Mouse (Mus musculus) forebrain, postnatal 0 days (tissue): Measurements from ENCODE around the gene 9230112D13Rik. TPM values are rescaled to one million over a fixed set of nuclear protein-coding genes. Genes with fewer than 3 reads are reported as not detected.
A peak's percentile ranks its signal among the peaks of the same experiment; 100 is the strongest.

Source experiments
- ATAC-seq: fragments of 200-750 bp; cut with Nextera tagmentation; 2 replicates; pipeline ENCODE4 v1.8.0; 2017; ENCODE audit warnings: mild to moderate bottlenecking, moderate library complexity
- DNase-seq: peaks from one replicate; pipeline ENCODE4 v3.0.0-alpha.2; 2015
- H3K27ac ChIP-seq: fragments of 300-500 bp; sonication (generic); 2 replicates; pipeline ENCODE4 v1.5.1; 2014; ENCODE audit warnings: low read depth, mild to moderate bottlenecking, antibody characterized with exemption, low read length, moderate library complexity, mixed read lengths
- H3K27me3 ChIP-seq: fragments of 300-500 bp; sonication (generic); 2 replicates; pipeline ENCODE4 v1.6.1; 2014; ENCODE audit warnings: mild to moderate bottlenecking, low read length, mixed read lengths; ENCODE audit not compliant: insufficient read depth
- H3K36me3 ChIP-seq: fragments of 300-500 bp; sonication (generic); 2 replicates; pipeline ENCODE4 v1.6.1; 2014; ENCODE audit warnings: mild to moderate bottlenecking, moderate library complexity; ENCODE audit not compliant: insufficient read depth
- H3K4me1 ChIP-seq: fragments of 300-500 bp; sonication (generic); 2 replicates; pipeline ENCODE4 v1.6.1; 2014; ENCODE audit warnings: antibody characterized with exemption; ENCODE audit not compliant: insufficient read depth
- H3K4me2 ChIP-seq: fragments of 300-500 bp; sonication (generic); 2 replicates; pipeline ENCODE4 v1.6.1; 2014; ENCODE audit warnings: low read depth, mild to moderate bottlenecking, moderate library complexity
- H3K4me3 ChIP-seq: fragments of 300-500 bp; sonication (generic); 2 replicates; pipeline ENCODE4 v1.5.1; 2014; ENCODE audit warnings: low read depth, low read length, mixed read lengths
- H3K9ac ChIP-seq: fragments of 300-500 bp; sonication (generic); 2 replicates; pipeline ENCODE4 v1.6.1; 2014; ENCODE audit warnings: mild to moderate bottlenecking
- H3K9me3 ChIP-seq: fragments of 300-500 bp; sonication (generic); 2 replicates; pipeline ENCODE4 v1.6.1; 2016; ENCODE audit warnings: low read length
- CTCF ChIP-seq: sonication (generic); IDR thresholded peaks from 2 replicates; pipeline ENCODE4 v1.5.1; 2016; ENCODE audit warnings: antibody characterized with exemption, control low read depth, low read depth
- WGBS: fragments of 180-500 bp; shearing (Covaris S2); extraction: QIAGEN DNeasy Blood & Tissue Kit; methylation state at CpG from one replicate; pipeline ENCODE4 v1.1.7; 2014; 5-methylcytosine and 5-hydroxymethylcytosine counted together
- polyA plus RNA-seq: library from polyadenylated mRNA; unstranded; fragments of >200 nt; fragmentation: Nextera tagmentation; extraction: Ambion mirVana; gene quantifications from 2 replicates; pipeline ENCODE4 v1.2.1, GENCODE M21; 2015
- total RNA-seq: library from RNA; depleted of rRNA; stranded (reverse); fragments of >200 nt; gene quantifications from 2 replicates; pipeline ENCODE4 v1.2.3, GENCODE M21; 2014

Gene 9230112D13Rik
- total and polyA plus RNA-seq, 2 experiments from 2014 or later: not detected

GRCm38 (mm10) chr14:34543596-34543995 lies 21.0 kb upstream of the 9230112D13Rik start:
- Histone ChIP-seq H3K9ac (no peak overlapping the region), H3K27ac (no peak overlapping the region), H3K4me3 (no peak overlapping the region), H3K4me2 (no peak overlapping the region), H3K36me3 (no peaks in the 10 kb centered on the region), H3K9me3 (no peaks in the 10 kb centered on the region), H3K27me3 (no peaks in the 10 kb centered on the region), H3K4me1 (no peaks in the 10 kb centered on the region)
- ATAC-seq (no peak), DNase-seq (no peak)
- 66% methylated on average over 6 of the region's 6 CpGs for WGBS
- no peak for TF ChIP-seq CTCF

GRCm38 (mm10) chr14:34541896-34542295 lies 19.3 kb upstream of the 9230112D13Rik start:
- H3K4me2 ChIP-seq: no peak overlapping the region
- 73% methylated on average over 5 of the region's 5 CpGs for WGBS
- no peaks in the 10 kb centered on the region for H3K36me3 ChIP-seq
- ATAC-seq: no peak
- H3K27ac ChIP-seq: no peak overlapping the region
- H3K4me3 ChIP-seq: no peak overlapping the region
- TF ChIP-seq CTCF: no peak
- no peaks in the 10 kb centered on the region for H3K9me3 ChIP-seq
- H3K4me1 ChIP-seq: no peaks in the 10 kb centered on the region
- H3K9ac ChIP-seq: no peak overlapping the region
- no peak for DNase-seq
- H3K27me3 ChIP-seq: no peaks in the 10 kb centered on the region

- DNase-seq: no peak
- TF ChIP-seq CTCF: no peak
- ATAC-seq: peak; percentile 50; the same call in 1 of the 2 replicates
- 15% methylated on average over 12 of the region's 17 CpGs for WGBS
- H3K4me2 ChIP-seq: no peak overlapping the region
- H3K9me3 ChIP-seq: no peaks in the 10 kb centered on the region
- no peaks in the 10 kb centered on the region for H3K36me3 ChIP-seq
- H3K4me3 ChIP-seq: no peak overlapping the region
- no peak overlapping the region; the same call in 1 of the 2 replicates for H3K27ac ChIP-seq
- H3K9ac ChIP-seq: no peak overlapping the region
- H3K27me3 ChIP-seq: no peaks in the 10 kb centered on the region
- H3K4me1 ChIP-seq: no peaks in the 10 kb centered on the region
Measured at GRCm38 (mm10) chr14:34540685-34541162, 18.1 kb upstream of the 9230112D13Rik start.

DNA sequence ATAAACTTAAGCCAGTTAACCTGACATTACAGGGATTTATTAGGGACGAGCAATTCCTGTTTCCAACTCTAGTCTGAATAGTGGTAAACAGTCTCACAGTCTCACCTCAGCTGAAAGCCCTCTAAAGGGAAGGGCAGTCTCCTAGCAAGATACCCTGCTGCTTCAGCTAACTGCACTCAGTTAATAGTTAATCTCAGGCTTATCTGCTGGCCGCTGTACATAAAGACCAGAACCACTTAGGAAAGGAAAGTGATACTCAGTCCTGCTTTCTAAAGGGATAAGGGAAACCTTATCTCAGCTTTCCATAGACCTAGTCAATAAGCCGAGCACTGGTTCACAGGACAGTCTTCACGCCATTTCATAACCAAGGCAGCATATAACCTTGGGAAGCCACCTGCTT lies 13.3 kb upstream of the 9230112D13Rik start:
- no peak overlapping the region for H3K27ac ChIP-seq
- no peaks in the 10 kb centered on the region for H3K36me3 ChIP-seq
- H3K9me3 ChIP-seq: no peaks in the 10 kb centered on the region
- no peak overlapping the region for H3K4me2 ChIP-seq
- DNase-seq (no peak), ATAC-seq (no peak)
- TF ChIP-seq CTCF: no peak
- H3K4me1 ChIP-seq: no peaks in the 10 kb centered on the region
- whole genome bisulfite sequencing: 74% methylated on average over 4 of the region's 4 CpGs
- no peak overlapping the region for H3K4me3 ChIP-seq
- H3K9ac ChIP-seq: no peak overlapping the region
- H3K27me3 ChIP-seq: no peaks in the 10 kb centered on the region

- WGBS: 86% methylated on average over 5 of the region's 5 CpGs
- no peak overlapping the region for H3K4me2 ChIP-seq
- H3K9ac ChIP-seq: no peak overlapping the region
Measured at GRCm38 (mm10) chr14:34533537-34533936, 10.9 kb upstream of the 9230112D13Rik start.

DNA sequence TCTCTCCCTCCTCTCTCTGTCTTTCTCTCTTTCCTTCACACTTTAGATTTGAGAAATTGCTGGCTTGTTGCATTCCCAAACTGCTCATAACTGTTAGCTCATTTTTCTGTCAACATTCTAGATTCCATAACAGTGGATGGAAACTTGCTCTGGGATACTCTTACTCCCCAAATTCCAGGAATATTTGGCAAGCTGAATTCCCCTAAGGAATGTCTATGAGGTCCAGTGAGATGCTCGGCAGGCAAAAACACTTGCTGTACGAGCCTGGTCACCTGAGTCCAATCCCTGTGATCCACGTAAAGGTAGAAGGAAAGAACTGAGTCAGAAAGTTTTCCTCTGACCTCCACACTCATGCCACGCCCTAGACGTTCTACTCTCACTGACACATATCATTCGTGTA lies 9.9 kb upstream of the 9230112D13Rik start:
- H3K9me3 ChIP-seq: no peaks in the 10 kb centered on the region
- ATAC-seq: no peak
- no peak for DNase-seq
- H3K9ac ChIP-seq: no peak overlapping the region
- H3K27ac ChIP-seq: no peak overlapping the region
- TF ChIP-seq CTCF: no peak
- H3K4me3 ChIP-seq: no peak overlapping the region
- WGBS: 86% methylated on average over 6 of the region's 6 CpGs
- no peaks in the 10 kb centered on the region; the same call in 1 of the 2 replicates for H3K27me3 ChIP-seq
- H3K36me3 ChIP-seq: no peaks in the 10 kb centered on the region
- H3K4me1 ChIP-seq: no peaks in the 10 kb centered on the region
- H3K4me2 ChIP-seq: no peak overlapping the region

More at GRCm38 (mm10) chr14:34533537-34533936, 10.9 kb upstream of the 9230112D13Rik start:
- no peaks in the 10 kb centered on the region for H3K36me3 ChIP-seq
- H3K9me3 ChIP-seq: no peaks in the 10 kb centered on the region
- TF ChIP-seq CTCF: no peak
- H3K27me3 ChIP-seq: no peaks in the 10 kb centered on the region
- H3K4me1 ChIP-seq: no peaks in the 10 kb centered on the region
- DNase-seq (no peak), ATAC-seq (no peak)
- H3K4me3 ChIP-seq: no peak overlapping the region
- H3K27ac ChIP-seq: no peak overlapping the region

- no peaks in the 10 kb centered on the region for H3K4me1 ChIP-seq
- no peak for DNase-seq
Measured at GRCm38 (mm10) chr14:34528804-34529203, 6.2 kb upstream of the 9230112D13Rik start.

More at GRCm38 (mm10) chr14:34528804-34529203, 6.2 kb upstream of the 9230112D13Rik start:
- H3K9me3 ChIP-seq: no peaks in the 10 kb centered on the region
- no peak for ATAC-seq
- TF ChIP-seq CTCF: no peak
- H3K4me2 ChIP-seq: no peak overlapping the region
- no peaks in the 10 kb centered on the region; the same call in 1 of the 2 replicates for H3K27me3 ChIP-seq
- H3K27ac ChIP-seq: no peak overlapping the region
- no peak overlapping the region for H3K4me3 ChIP-seq
- no peaks in the 10 kb centered on the region for H3K36me3 ChIP-seq
- 52% methylated on average over 8 of the region's 8 CpGs for WGBS
- no peak overlapping the region for H3K9ac ChIP-seq
